Mouse (Mus musculus) cerebellum, adult 2 months (tissue): ENCODE data around the gene Mpp6. TPM values are rescaled to one million over a fixed set of nuclear protein-coding genes. Genes with fewer than 3 reads are reported as not detected.

Experiments
- DNase-seq, 2 experiments: peaks; one replicate each; pipeline ENCODE4 v3.0.0; 2021
- H3K27ac ChIP-seq: fragments of 200-500 bp; 2 replicates; pipeline ENCODE4 v1.5.1; 2012; ENCODE audit warnings: low read length, control low read depth, inconsistent platforms; ENCODE audit not compliant: insufficient read depth
- H3K27me3 ChIP-seq: fragments of 200-500 bp; 2 replicates; pipeline ENCODE4 v1.6.1; 2012; ENCODE audit warnings: inconsistent platforms, mild to moderate bottlenecking, low read length, moderate library complexity; ENCODE audit not compliant: control insufficient read depth, insufficient read depth
- H3K4me1 ChIP-seq: fragments of 200-500 bp; 2 replicates; pipeline ENCODE4 v1.6.1; 2011; ENCODE audit warnings: low read length; ENCODE audit not compliant: control insufficient read depth, insufficient read depth
- H3K4me3 ChIP-seq: fragments of 200-500 bp; replicated peaks from 2 replicates; pipeline ENCODE3; 2011; ENCODE audit warnings: mild to moderate bottlenecking, low read depth, low read length, control low read depth; ENCODE audit not compliant: insufficient read depth
- CTCF ChIP-seq: fragments of 200-500 bp; IDR thresholded peaks from 2 replicates; pipeline ENCODE4 v1.5.1; 2011; ENCODE audit warnings: low read depth, mild to moderate bottlenecking, control low read depth, low read length, moderate library complexity, borderline replicate concordance; ENCODE audit not compliant: insufficient read depth
- POLR2A ChIP-seq: fragments of 200-500 bp; IDR thresholded peaks from 2 replicates; pipeline ENCODE4 v1.6.1; 2011; ENCODE audit warnings: low read length, control low read depth, borderline replicate concordance; ENCODE audit not compliant: insufficient read depth
- WGBS: fragments of 180-500 bp; shearing (Covaris S2); methylation state at CpG from one replicate; pipeline ENCODE4 v1.1.7; 2018; 5-methylcytosine and 5-hydroxymethylcytosine counted together
- polyA plus RNA-seq: library from polyadenylated mRNA; depleted of rRNA; stranded (reverse); fragments of >200 nt; gene quantifications from 2 replicates; pipeline ENCODE4 v1.2.3, GENCODE M21; 2012

Gene Mpp6
- polyA plus RNA-seq, 1 experiment: 75.7 TPM

GRCm38 (mm10) chr6:50091462-50092154 is 18.4 kb upstream of the Mpp6 start:
- no peak for DNase-seq
- TF ChIP-seq CTCF: no peak
- no peak for TF ChIP-seq POLR2A
- Histone ChIP-seq H3K27ac (no peak overlapping the region), H3K27me3 (no peaks in the 10 kb centered on the region), H3K4me1 (no peaks in the 10 kb centered on the region), H3K4me3 (no peak overlapping the region)
- 73% methylated on average over 7 of the region's 7 CpGs for WGBS

GRCm38 (mm10) chr6:50109201-50109756 is 762 bp upstream of the Mpp6 start:
- TF ChIP-seq CTCF (no peak), POLR2A (no peak)
- no peaks in the 10 kb centered on the region for H3K27me3 ChIP-seq
- 5% methylated on average over 15 of the region's 15 CpGs for WGBS
- peak overlapping the region; percentile 79 for H3K27ac ChIP-seq
- H3K4me3 ChIP-seq: peak overlapping the region; percentile 87
- no peaks in the 10 kb centered on the region for H3K4me1 ChIP-seq
- DNase-seq: peak in 1 of 2 experiments; percentile 12

GRCm38 (mm10) chr6:50110379-50110941 is 419 bp downstream of the Mpp6 start:
- WGBS: under 1% methylated on average over 67 of the region's 72 CpGs
- Histone ChIP-seq H3K27me3 (no peaks in the 10 kb centered on the region), H3K4me1 (no peaks in the 10 kb centered on the region), H3K4me3 (peak overlapping the region; percentile 87), H3K27ac (peak overlapping the region; percentile 24)
- peak in 1 of 2 experiments; percentile 36 for DNase-seq
- TF ChIP-seq CTCF (no peak), POLR2A (no peak)

- H3K4me1 ChIP-seq: no peaks in the 10 kb centered on the region
- H3K27ac ChIP-seq: no peak overlapping the region
- no peak for DNase-seq
- H3K27me3 ChIP-seq: no peaks in the 10 kb centered on the region
- TF ChIP-seq CTCF (no peak), POLR2A (no peak)
- H3K4me3 ChIP-seq: peak overlapping the region; percentile 87
- 21% methylated on average over 6 of the region's 6 CpGs for WGBS
Measured at GRCm38 (mm10) chr6:50111111-50111655, 1.1 kb downstream of the Mpp6 start.

- H3K4me3 ChIP-seq: no peak overlapping the region
- DNase-seq: peak; percentile 86
- H3K4me1 ChIP-seq: no peaks in the 10 kb centered on the region
- H3K27me3 ChIP-seq: no peaks in the 10 kb centered on the region
- 2% methylated on average over 8 of the region's 8 CpGs for WGBS
- H3K27ac ChIP-seq: no peak overlapping the region
- no peak for TF ChIP-seq POLR2A
- TF ChIP-seq CTCF: peak; percentile 71
Measured at GRCm38 (mm10) chr6:50112775-50113174, 2.7 kb downstream of the Mpp6 start.

- Histone ChIP-seq H3K4me1 (no peaks in the 10 kb centered on the region), H3K4me3 (no peak overlapping the region), H3K27ac (no peak overlapping the region), H3K27me3 (no peaks in the 10 kb centered on the region)
- no peak for DNase-seq
- TF ChIP-seq CTCF: no peak
- WGBS: 73% methylated on average over 6 of the region's 6 CpGs
Measured at GRCm38 (mm10) chr6:50114280-50114679, 4.2 kb downstream of the Mpp6 start.

- WGBS: 95% methylated on average over 1 of the region's 1 CpGs
- TF ChIP-seq CTCF (no peak), POLR2A (no peak)
- Histone ChIP-seq H3K27ac (no peak overlapping the region), H3K4me1 (no peaks in the 10 kb centered on the region), H3K27me3 (no peaks in the 10 kb centered on the region), H3K4me3 (no peak overlapping the region)
- DNase-seq: no peak
Measured at GRCm38 (mm10) chr6:50120931-50121330, 10.9 kb downstream of the Mpp6 start.

- H3K4me3 ChIP-seq: no peak overlapping the region
- 98% methylated on average over 4 of the region's 4 CpGs for WGBS
- no peak for DNase-seq
- no peaks in the 10 kb centered on the region for H3K4me1 ChIP-seq
- no peak overlapping the region for H3K27ac ChIP-seq
- no peak for TF ChIP-seq CTCF
- no peak for TF ChIP-seq POLR2A
- no peaks in the 10 kb centered on the region for H3K27me3 ChIP-seq
Measured at GRCm38 (mm10) chr6:50122835-50123234, 12.8 kb downstream of the Mpp6 start.
